Mouse (Mus musculus) embryonic facial prominence, embryonic 15.5 days (tissue): ENCODE measurements around the gene AL731706.1. TPM values are rescaled to one million over a fixed set of nuclear protein-coding genes. Genes with fewer than 3 reads are reported as not detected.

ENCODE experiments used
- ATAC-seq: fragments of 200-750 bp; cut with Nextera tagmentation; 2 replicates; pipeline ENCODE4 v1.8.0; 2017; ENCODE audit warnings: low read depth, moderate TSS enrichment; ENCODE audit not compliant: insufficient number of reproducible peaks, low FRiP score, low TSS enrichment
- H3K27ac ChIP-seq: fragments of 300-500 bp; sonication (generic); replicated peaks from 2 replicates; pipeline ENCODE4 v1.5.1; 2015; ENCODE audit warnings: mild to moderate bottlenecking, inconsistent platforms
- H3K27me3 ChIP-seq: fragments of 300-500 bp; sonication (generic); 2 replicates; pipeline ENCODE4 v1.6.1; 2015; ENCODE audit warnings: inconsistent platforms
- H3K36me3 ChIP-seq: fragments of 300-500 bp; sonication (generic); 2 replicates; pipeline ENCODE4 v1.6.1; 2015; ENCODE audit warnings: mild to moderate bottlenecking, inconsistent platforms
- H3K4me1 ChIP-seq: fragments of 300-500 bp; sonication (generic); 2 replicates; pipeline ENCODE4 v1.6.1; 2015; ENCODE audit warnings: inconsistent platforms
- H3K4me2 ChIP-seq: fragments of 300-500 bp; sonication (generic); replicated peaks from 2 replicates; pipeline ENCODE4 v1.6.1; 2015; ENCODE audit warnings: mild to moderate bottlenecking, inconsistent platforms
- H3K4me3 ChIP-seq: fragments of 300-500 bp; sonication (generic); replicated peaks from 2 replicates; pipeline ENCODE4 v1.5.1; 2015; ENCODE audit warnings: mild to moderate bottlenecking, inconsistent platforms
- H3K9ac ChIP-seq: fragments of 300-500 bp; sonication (generic); 2 replicates; pipeline ENCODE4 v1.6.1; 2015; ENCODE audit warnings: inconsistent platforms
- H3K9me3 ChIP-seq: fragments of 300-500 bp; sonication (generic); replicated peaks from 2 replicates; pipeline ENCODE4 v1.6.1; 2016; ENCODE audit warnings: inconsistent platforms
- WGBS: fragments of 180-500 bp; shearing (Covaris S2); methylation state at CpG from one replicate; pipeline ENCODE4 v1.1.7; 2015; 5-methylcytosine and 5-hydroxymethylcytosine counted together
- polyA plus RNA-seq: library from polyadenylated mRNA; unstranded; fragments of >200 nt; fragmentation: Nextera tagmentation; extraction: Ambion mirVana; gene quantifications from 2 replicates; pipeline ENCODE4 v1.2.1, GENCODE M21; 2015

AL731706.1 gene
- polyA plus RNA-seq, 1 experiment from 2014 or later: 27.8 TPM

GRCm38 (mm10) chr2:136833976-136834714 lies 57.0 kb downstream of the AL731706.1 start:
- Histone ChIP-seq H3K4me2 (no peak overlapping the region), H3K36me3 (no peaks in the 10 kb centered on the region), H3K4me1 (no peaks in the 10 kb centered on the region), H3K9ac (no peak overlapping the region), H3K4me3 (no peak overlapping the region), H3K27me3 (no peaks in the 10 kb centered on the region), H3K9me3 (no peaks in the 10 kb centered on the region), H3K27ac (no peak overlapping the region)
- ATAC-seq: no peak
- WGBS: 73% methylated on average over 3 of the region's 3 CpGs

- Histone ChIP-seq H3K36me3 (no peaks in the 10 kb centered on the region), H3K4me2 (no peak overlapping the region), H3K4me1 (no peaks in the 10 kb centered on the region), H3K27ac (no peak overlapping the region), H3K27me3 (no peaks in the 10 kb centered on the region), H3K4me3 (no peak overlapping the region), H3K9ac (no peak overlapping the region), H3K9me3 (no peaks in the 10 kb centered on the region)
- no peak for ATAC-seq
- WGBS: 56% methylated on average over 3 of the region's 3 CpGs
These were observed 58.3 kb downstream of the AL731706.1 start for GRCm38 (mm10) chr2:136832936-136833335.

Other genes starting within 250 kb of the AL731706.1 start
- 5.1 and 7.5 TPM in 2 replicates for gene Snap25, start 177.9 kb downstream of the AL731706.1 start, polyA plus RNA-seq
- gene AL731706.2, start 5.7 kb downstream of the AL731706.1 start, polyA plus RNA-seq: 39.2 and 40.6 TPM in 2 replicates
- 6.4 and 7.2 TPM in 2 replicates for gene Slx4ip, start 171 bp downstream of the AL731706.1 start, polyA plus RNA-seq
- gene Mkks, start within 50 bp of the AL731706.1 start, polyA plus RNA-seq: 12.3 and 14.2 TPM in 2 replicates
- 30.9 and 32.2 TPM in 2 replicates for gene Jag1, start 225.3 kb upstream of the AL731706.1 start, polyA plus RNA-seq